Mouse (Mus musculus): ENCODE data around the gene Galnt17. TPM values are rescaled to one million over a fixed set of nuclear protein-coding genes. Genes with fewer than 3 reads are reported as not detected.
A peak's percentile ranks its signal among the peaks of the same experiment; 100 is the strongest.

Gene Galnt17
- total and polyA plus RNA-seq, 2 experiments from 2014 or later: 4.8 to 16.7 TPM

- TF ChIP-seq CTCF (IDR thresholded peaks at IDR 0.05): no peak
- no peaks in the 10 kb centered on the region for H3K27me3 ChIP-seq (ENCODE audit: insufficient read depth, low read length)
- ATAC-seq (ENCODE audit: low FRiP score) (no peak), DNase-seq (ENCODE audit: low spot score) (peak; percentile 48)
- H3K36me3 ChIP-seq (ENCODE audit: insufficient read depth, low read length): no peaks in the 10 kb centered on the region
- H3K4me2 ChIP-seq (ENCODE audit: low read depth, low read length, poor library complexity, severe bottlenecking): no peak overlapping the region
- H3K4me1 ChIP-seq (ENCODE audit: insufficient read depth, low read length): no peaks in the 10 kb centered on the region
- no peak overlapping the region for H3K9ac ChIP-seq (replicated peaks; ENCODE audit: low read length, poor library complexity, severe bottlenecking)
- WGBS: 83% methylated on average over 10 of the region's 10 CpGs
- no peak overlapping the region for H3K4me3 ChIP-seq (ENCODE audit: low read depth, low read length)
- no peaks in the 10 kb centered on the region for H3K9me3 ChIP-seq (ENCODE audit: low read length)
- no peak overlapping the region for H3K27ac ChIP-seq (ENCODE audit: low read depth, low read length)
Measured at GRCm38 (mm10) chr5:131222498-131223244, 85.6 kb downstream of the Galnt17 start.

GRCm38 (mm10) chr5:131218221-131218620 is 90.1 kb downstream of the Galnt17 start:
- H3K9ac ChIP-seq (replicated peaks; ENCODE audit: low read length, poor library complexity, severe bottlenecking): no peak overlapping the region
- H3K36me3 ChIP-seq (ENCODE audit: insufficient read depth, low read length): no peaks in the 10 kb centered on the region
- no peaks in the 10 kb centered on the region for H3K27me3 ChIP-seq (ENCODE audit: insufficient read depth, low read length)
- no peak overlapping the region for H3K4me3 ChIP-seq (ENCODE audit: low read depth, low read length)
- no peak overlapping the region for H3K27ac ChIP-seq (ENCODE audit: low read depth, low read length)
- H3K9me3 ChIP-seq (ENCODE audit: low read length): no peaks in the 10 kb centered on the region
- no peak for DNase-seq (ENCODE audit: low spot score)
- no peaks in the 10 kb centered on the region for H3K4me1 ChIP-seq (ENCODE audit: insufficient read depth, low read length)
- no peak overlapping the region for H3K4me2 ChIP-seq (ENCODE audit: low read depth, low read length, poor library complexity, severe bottlenecking)
- no peak for ATAC-seq (ENCODE audit: low FRiP score)
- WGBS: 92% methylated on average over 3 of the region's 3 CpGs
- TF ChIP-seq CTCF (IDR thresholded peaks at IDR 0.05): no peak

- no peak overlapping the region for H3K9ac ChIP-seq (replicated peaks; ENCODE audit: low read length, poor library complexity, severe bottlenecking)
- H3K27ac ChIP-seq (ENCODE audit: low read depth, low read length): no peak overlapping the region
- 63% methylated on average over 3 of the region's 3 CpGs for WGBS
- H3K4me1 ChIP-seq (ENCODE audit: insufficient read depth, low read length): no peaks in the 10 kb centered on the region
- no peak overlapping the region for H3K4me2 ChIP-seq (ENCODE audit: low read depth, low read length, poor library complexity, severe bottlenecking)
- ATAC-seq (ENCODE audit: low FRiP score): no peak
- H3K4me3 ChIP-seq (ENCODE audit: low read depth, low read length): no peak overlapping the region
- H3K9me3 ChIP-seq (ENCODE audit: low read length): no peaks in the 10 kb centered on the region
- no peak for DNase-seq (ENCODE audit: low spot score)
- H3K36me3 ChIP-seq (ENCODE audit: insufficient read depth, low read length): no peaks in the 10 kb centered on the region
- TF ChIP-seq CTCF (IDR thresholded peaks at IDR 0.05): no peak
- H3K27me3 ChIP-seq (ENCODE audit: insufficient read depth, low read length): no peaks in the 10 kb centered on the region
Measured at GRCm38 (mm10) chr5:131211618-131212017, 96.7 kb downstream of the Galnt17 start.

- WGBS: 38% methylated on average over 2 of the region's 2 CpGs
- DNase-seq (ENCODE audit: low spot score) (no peak), ATAC-seq (ENCODE audit: low FRiP score) (no peak)
- H3K4me1 ChIP-seq (ENCODE audit: insufficient read depth, low read length): no peaks in the 10 kb centered on the region
- no peaks in the 10 kb centered on the region for H3K27me3 ChIP-seq (ENCODE audit: insufficient read depth, low read length)
- no peak for TF ChIP-seq CTCF (IDR thresholded peaks at IDR 0.05)
- no peak overlapping the region for H3K9ac ChIP-seq (replicated peaks; ENCODE audit: low read length, poor library complexity, severe bottlenecking)
- H3K9me3 ChIP-seq (ENCODE audit: low read length): no peaks in the 10 kb centered on the region
- H3K4me2 ChIP-seq (ENCODE audit: low read depth, low read length, poor library complexity, severe bottlenecking): no peak overlapping the region
- H3K27ac ChIP-seq (ENCODE audit: low read depth, low read length): no peak overlapping the region
- no peak overlapping the region for H3K4me3 ChIP-seq (ENCODE audit: low read depth, low read length)
- H3K36me3 ChIP-seq (ENCODE audit: insufficient read depth, low read length): no peaks in the 10 kb centered on the region
Measured at GRCm38 (mm10) chr5:131201146-131201545, 107.2 kb downstream of the Galnt17 start.

DNA sequence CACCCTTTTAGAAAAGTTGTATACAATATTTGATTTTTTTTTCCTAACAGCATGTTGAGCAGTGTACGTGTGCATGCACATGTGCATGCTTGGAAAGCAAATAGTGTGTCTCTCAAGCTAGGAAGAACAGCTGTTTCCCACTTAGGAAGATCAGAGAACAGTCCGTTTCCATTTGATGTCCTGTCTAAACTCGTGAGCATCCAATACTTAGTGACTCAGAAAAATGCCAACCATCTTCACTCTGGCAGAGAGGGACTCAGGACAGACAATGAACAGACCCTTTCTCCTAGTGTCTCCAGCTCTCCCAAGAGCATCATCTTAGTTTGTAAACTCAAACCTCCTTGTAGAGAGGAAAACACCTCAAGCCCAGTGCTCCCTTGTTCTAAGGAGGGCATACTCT is 116.0 kb downstream of the Galnt17 start:
- H3K27me3 ChIP-seq (ENCODE audit: insufficient read depth, low read length): no peaks in the 10 kb centered on the region
- no peak overlapping the region for H3K4me3 ChIP-seq (ENCODE audit: low read depth, low read length)
- no peaks in the 10 kb centered on the region for H3K36me3 ChIP-seq (ENCODE audit: insufficient read depth, low read length)
- DNase-seq (ENCODE audit: low spot score) (peak; percentile 17), ATAC-seq (ENCODE audit: low FRiP score) (no peak)
- H3K27ac ChIP-seq (ENCODE audit: low read depth, low read length): no peak overlapping the region
- no peak overlapping the region for H3K9ac ChIP-seq (replicated peaks; ENCODE audit: low read length, poor library complexity, severe bottlenecking)
- 69% methylated on average over 3 of the region's 3 CpGs for WGBS
- TF ChIP-seq CTCF (IDR thresholded peaks at IDR 0.05): no peak
- H3K9me3 ChIP-seq (ENCODE audit: low read length): no peaks in the 10 kb centered on the region
- H3K4me2 ChIP-seq (ENCODE audit: low read depth, low read length, poor library complexity, severe bottlenecking): no peak overlapping the region
- H3K4me1 ChIP-seq (ENCODE audit: insufficient read depth, low read length): no peaks in the 10 kb centered on the region

DNA sequence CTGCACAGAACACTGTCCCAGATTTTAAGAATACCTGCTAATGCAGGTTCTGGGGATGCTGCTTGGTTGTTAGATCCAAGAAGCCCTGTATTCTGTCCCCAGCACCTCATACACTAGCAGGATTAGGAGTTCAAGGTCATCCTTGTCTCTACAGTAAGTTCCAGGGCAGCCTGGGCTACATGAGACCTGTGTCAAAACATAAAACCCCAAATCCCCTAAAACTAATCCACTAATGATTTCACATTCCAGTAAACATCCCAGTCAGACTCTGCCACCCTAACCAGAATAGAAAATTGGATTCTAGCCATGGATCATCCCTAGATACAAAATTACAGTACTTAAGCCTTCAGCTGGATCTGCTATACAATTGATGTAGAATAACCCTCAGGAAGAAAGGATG is 123.7 kb downstream of the Galnt17 start:
- no peaks in the 10 kb centered on the region for H3K9me3 ChIP-seq (ENCODE audit: low read length)
- H3K4me2 ChIP-seq (ENCODE audit: low read depth, low read length, poor library complexity, severe bottlenecking): no peak overlapping the region
- no peak overlapping the region for H3K9ac ChIP-seq (replicated peaks; ENCODE audit: low read length, poor library complexity, severe bottlenecking)
- no peak for TF ChIP-seq CTCF (IDR thresholded peaks at IDR 0.05)
- no peak for ATAC-seq (ENCODE audit: low FRiP score)
- no peaks in the 10 kb centered on the region for H3K36me3 ChIP-seq (ENCODE audit: insufficient read depth, low read length)
- no peaks in the 10 kb centered on the region for H3K4me1 ChIP-seq (ENCODE audit: insufficient read depth, low read length)
- no peak overlapping the region for H3K27ac ChIP-seq (ENCODE audit: low read depth, low read length)
- no peak overlapping the region for H3K4me3 ChIP-seq (ENCODE audit: low read depth, low read length)
- DNase-seq (ENCODE audit: low spot score): no peak
- no peaks in the 10 kb centered on the region for H3K27me3 ChIP-seq (ENCODE audit: insufficient read depth, low read length)
